Mouse (Mus musculus) pancreas, adult 10 weeks (tissue): ENCODE data around the gene Gm10696. TPM values are rescaled to one million over a fixed set of nuclear protein-coding genes. Genes with fewer than 3 reads are reported as not detected.

Source experiments
- polyA plus RNA-seq: library from polyadenylated mRNA; stranded (reverse); fragments of 350-450 nt; fragmentation: Illumina TruSeq; extraction: RNeasy Lipid Tissue Mini Kit (QIAGEN cat#74804); gene quantifications from one replicate; pipeline ENCODE4 v1.2.3, GENCODE M21; 2015; ENCODE audit warnings: low read depth, low replicate concordance; ENCODE audit not compliant: insufficient read depth

Gene Gm10696
- not detected for polyA plus RNA-seq

GRCm38 (mm10) chr3:94178093-94178492, at the start of gene Gm10696:
Gene Gm10696 (minus strand): TSS chr3:94178193.

GRCm38 (mm10) chr3:94196414-94196813, 18.4 kb upstream of the Gm10696 start, which contains the start of gene Gm5286:
Gene Gm5286 (plus strand): TSS chr3:94196714.

Other genes starting within 250 kb of the Gm10696 start
- not detected for gene Gm9117, start 234.7 kb downstream of the Gm10696 start, polyA plus RNA-seq
- gene Tdpoz5, start 216.9 kb downstream of the Gm10696 start, polyA plus RNA-seq, result not detected
- not detected for gene Gm9125, start 123.3 kb downstream of the Gm10696 start, polyA plus RNA-seq
- gene Gm10697, start 105.5 kb downstream of the Gm10696 start, polyA plus RNA-seq, result not detected
- not detected for gene Gm5286, start 18.5 kb upstream of the Gm10696 start, polyA plus RNA-seq
- not detected for gene Gm4778, start 85.8 kb upstream of the Gm10696 start, polyA plus RNA-seq
- gene Them4, start 131.9 kb upstream of the Gm10696 start, polyA plus RNA-seq, result 2.6 TPM
- gene Them5, start 163.9 kb upstream of the Gm10696 start, polyA plus RNA-seq, result not detected
- not detected for gene C2cd4d, start 184.2 kb upstream of the Gm10696 start, polyA plus RNA-seq
- 7.6 TPM for gene Rorc, start 194.6 kb upstream of the Gm10696 start, polyA plus RNA-seq
- 0.42 TPM for gene Lingo4, start 220.3 kb upstream of the Gm10696 start, polyA plus RNA-seq
- 1.6 TPM for gene Tdrkh, start 235.1 kb upstream of the Gm10696 start, polyA plus RNA-seq